Mouse (Mus musculus) duodenum, adult 2 months (tissue): Measurements from ENCODE around the gene Plekhb1. TPM values are rescaled to one million over a fixed set of nuclear protein-coding genes. Genes with fewer than 3 reads are reported as not detected.

ENCODE experiments used
- polyA plus RNA-seq: library from polyadenylated mRNA; depleted of rRNA; stranded (reverse); fragments of >200 nt; gene quantifications from 2 replicates; pipeline ENCODE4 v1.2.3, GENCODE M21; 2012; ENCODE audit warnings: low replicate concordance; rRNA removed

Gene Plekhb1
- 7.5 and 20.7 TPM in 2 replicates for polyA plus RNA-seq

GRCm38 (mm10) chr7:100662231-100662630 lies at the start of gene Plekhb1:
Gene Plekhb1 (minus strand): TSS chr7:100662414.

GRCm38 (mm10) chr7:100706143-100706841 lies 44.1 kb upstream of the Plekhb1 start, which contains the start of gene Fam168a:
Gene Fam168a (plus strand): TSS chr7:100706635.

GRCm38 (mm10) chr7:100608130-100608741 lies 54.0 kb downstream of the Plekhb1 start, which contains the start of gene Mrpl48:
Gene Mrpl48 (minus strand): TSS chr7:100608301.

GRCm38 (mm10) chr7:100607214-100608129 lies 54.7 kb downstream of the Plekhb1 start, which contains the start of gene Rab6a:
Gene Rab6a (plus strand): TSS chr7:100607410.

Other genes starting within 250 kb of the Plekhb1 start
- gene Ucp3, start 189.4 kb downstream of the Plekhb1 start, polyA plus RNA-seq = 0.41 TPM in 2 replicates
- gene Ucp2, start 169.1 kb downstream of the Plekhb1 start, polyA plus RNA-seq = 908 and 1,967 TPM in 2 replicates
- 0.36 TPM in 1 of 2 replicates, not detected in the other for gene Dnajb13, start 147.5 kb downstream of the Plekhb1 start, polyA plus RNA-seq
- 9.2 and 14.8 TPM in 2 replicates for gene Coa4, start 125.3 kb downstream of the Plekhb1 start, polyA plus RNA-seq
- gene Rab6a, start 55.0 kb downstream of the Plekhb1 start, polyA plus RNA-seq = 26.5 and 34.5 TPM in 2 replicates
- 4.8 and 5.2 TPM in 2 replicates for gene Mrpl48, start 54.1 kb downstream of the Plekhb1 start, polyA plus RNA-seq
- 15.5 and 31.6 TPM in 2 replicates for gene Fam168a, start 44.2 kb upstream of the Plekhb1 start, polyA plus RNA-seq
- 4.8 and 12.0 TPM in 2 replicates for gene Relt, start 201.0 kb upstream of the Plekhb1 start, polyA plus RNA-seq